Mouse (Mus musculus): ENCODE results near the gene Fam3b. TPM values are rescaled to one million over a fixed set of nuclear protein-coding genes. Genes with fewer than 3 reads are reported as not detected.

Gene Fam3b
- polyA plus RNA-seq, 1 experiment from 2014 or later, result not detected

DNA sequence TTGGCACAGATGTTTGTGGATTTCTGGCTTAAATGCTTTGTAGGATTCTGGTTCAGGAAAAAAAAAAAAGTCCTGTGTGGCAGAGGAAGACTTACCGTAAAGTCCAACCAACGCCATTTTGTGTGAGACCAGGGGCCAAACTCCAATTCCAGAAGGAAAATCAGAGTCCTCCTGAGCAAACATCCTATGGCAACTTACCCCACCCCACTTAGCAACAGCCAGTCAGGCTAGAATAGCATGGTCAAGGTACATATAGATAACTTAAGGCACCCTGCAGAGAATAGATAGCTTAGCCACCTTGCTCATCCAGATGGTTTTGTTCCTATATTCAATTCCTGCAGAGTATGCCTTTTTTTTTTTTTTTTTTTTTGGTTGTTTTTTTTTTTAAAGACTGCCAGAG, 14.6 kb upstream of the Fam3b start:
- Histone ChIP-seq H3K9ac (replicated peaks; ENCODE audit: low read depth, low read length) (no peak overlapping the region), H3K4me2 (replicated peaks; ENCODE audit: low read depth, low read length) (no peak overlapping the region), H3K4me1 (ENCODE audit: control insufficient read depth, insufficient read depth, low read length) (no peaks in the 10 kb centered on the region; the same call in 1 of the 2 replicates), H3K9me3 (ENCODE audit: control insufficient read depth, low read depth, low read length) (no peaks in the 10 kb centered on the region), H3K27me3 (ENCODE audit: control insufficient read depth, insufficient read depth, low read length) (no peaks in the 10 kb centered on the region), H3K36me3 (ENCODE audit: control insufficient read depth, insufficient read depth, low read length) (no peaks in the 10 kb centered on the region), H3K27ac (ENCODE audit: low read length) (no peak overlapping the region), H3K4me3 (ENCODE audit: low read depth, low read length) (no peak overlapping the region)
- WGBS, result 76% methylated on average over 2 of the region's 2 CpGs
- no peak for ATAC-seq (ENCODE audit: insufficient number of reproducible peaks, insufficient read depth, low FRiP score, low read depth)

DNA sequence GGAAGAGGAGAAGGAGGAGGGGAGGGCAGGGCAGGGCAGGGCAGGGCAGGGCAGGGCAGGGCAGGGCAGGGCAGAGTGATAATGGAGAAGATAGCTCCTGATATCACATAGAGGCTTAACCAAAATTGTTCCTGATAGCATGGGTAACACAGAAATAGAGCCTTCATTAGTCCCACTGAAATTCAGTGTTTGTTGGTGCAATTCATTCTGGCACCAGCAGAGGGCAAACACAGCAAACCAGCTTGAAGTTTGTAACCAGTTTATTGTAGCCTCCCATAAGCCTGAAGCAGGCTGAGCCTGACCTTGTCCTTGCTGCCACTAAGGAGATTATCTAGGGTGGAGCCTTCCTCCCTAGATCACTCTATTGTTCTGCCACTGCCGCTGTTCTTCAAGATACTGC, 8.4 kb upstream of the Fam3b start:
- no peak overlapping the region for H3K4me2 ChIP-seq (replicated peaks; ENCODE audit: low read depth, low read length)
- H3K9me3 ChIP-seq (ENCODE audit: control insufficient read depth, low read depth, low read length), result no peaks in the 10 kb centered on the region
- no peak overlapping the region for H3K9ac ChIP-seq (replicated peaks; ENCODE audit: low read depth, low read length)
- WGBS, result 5% methylated on average over 1 of the region's 1 CpGs
- no peak; the same call in 1 of the 2 replicates for ATAC-seq (ENCODE audit: insufficient number of reproducible peaks, insufficient read depth, low FRiP score, low read depth)
- no peak overlapping the region for H3K27ac ChIP-seq (ENCODE audit: low read length)
- no peaks in the 10 kb centered on the region for H3K4me1 ChIP-seq (ENCODE audit: control insufficient read depth, insufficient read depth, low read length)
- H3K36me3 ChIP-seq (ENCODE audit: control insufficient read depth, insufficient read depth, low read length), result no peaks in the 10 kb centered on the region
- H3K4me3 ChIP-seq (ENCODE audit: low read depth, low read length), result no peak overlapping the region
- H3K27me3 ChIP-seq (ENCODE audit: control insufficient read depth, insufficient read depth, low read length), result no peaks in the 10 kb centered on the region

DNA sequence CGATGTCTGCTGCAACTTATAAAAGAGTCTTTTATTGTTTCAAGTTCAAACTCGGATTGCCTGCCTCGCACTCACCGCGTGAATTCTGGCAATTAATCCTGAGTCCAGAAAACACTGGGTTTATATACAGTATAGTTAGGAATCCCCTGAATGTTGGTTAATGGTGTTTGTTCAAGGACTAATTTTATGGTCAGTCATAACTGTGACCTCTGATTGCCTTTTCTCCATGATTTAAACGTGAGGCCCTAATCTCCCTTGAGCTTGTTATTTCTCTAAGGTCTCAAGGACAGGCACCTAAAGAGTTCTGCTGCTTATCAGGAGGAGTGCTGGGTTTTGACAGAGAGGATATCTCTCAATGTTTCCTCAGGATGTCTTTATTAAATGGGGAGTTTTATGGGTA, 7.4 kb upstream of the Fam3b start:
- WGBS, result 66% methylated on average over 6 of the region's 6 CpGs
- Histone ChIP-seq H3K4me1 (ENCODE audit: control insufficient read depth, insufficient read depth, low read length) (no peaks in the 10 kb centered on the region), H3K36me3 (ENCODE audit: control insufficient read depth, insufficient read depth, low read length) (no peaks in the 10 kb centered on the region), H3K27ac (ENCODE audit: low read length) (no peak overlapping the region), H3K4me3 (ENCODE audit: low read depth, low read length) (no peak overlapping the region), H3K9ac (replicated peaks; ENCODE audit: low read depth, low read length) (no peak overlapping the region), H3K4me2 (replicated peaks; ENCODE audit: low read depth, low read length) (no peak overlapping the region), H3K27me3 (ENCODE audit: control insufficient read depth, insufficient read depth, low read length) (no peaks in the 10 kb centered on the region), H3K9me3 (ENCODE audit: control insufficient read depth, low read depth, low read length) (no peaks in the 10 kb centered on the region)
- no peak for ATAC-seq (ENCODE audit: insufficient number of reproducible peaks, insufficient read depth, low FRiP score, low read depth)

DNA sequence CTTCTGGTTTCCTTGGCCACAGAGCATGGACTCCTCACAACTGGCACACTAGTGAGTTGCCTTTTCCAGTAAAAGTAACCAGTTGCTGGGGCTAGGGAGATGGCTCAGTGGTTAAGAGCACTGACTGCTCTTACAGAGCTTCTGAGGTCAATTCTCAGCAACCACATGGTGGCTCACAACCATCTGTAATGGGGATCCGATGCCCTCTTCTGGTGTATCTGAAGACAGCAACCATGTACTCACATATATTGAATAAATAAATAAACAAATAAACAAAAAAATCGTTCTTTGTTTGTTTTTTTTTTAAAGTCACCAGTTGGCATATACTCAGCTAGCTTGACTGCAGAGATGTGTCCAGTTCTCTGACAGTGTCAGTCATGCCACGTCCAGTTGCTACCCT, 1.7 kb upstream of the Fam3b start:
- Histone ChIP-seq H3K27ac (ENCODE audit: low read length) (no peak overlapping the region), H3K9ac (replicated peaks; ENCODE audit: low read depth, low read length) (no peak overlapping the region), H3K4me3 (ENCODE audit: low read depth, low read length) (no peak overlapping the region), H3K9me3 (ENCODE audit: control insufficient read depth, low read depth, low read length) (no peaks in the 10 kb centered on the region), H3K4me1 (ENCODE audit: control insufficient read depth, insufficient read depth, low read length) (no peaks in the 10 kb centered on the region), H3K36me3 (ENCODE audit: control insufficient read depth, insufficient read depth, low read length) (no peaks in the 10 kb centered on the region), H3K4me2 (replicated peaks; ENCODE audit: low read depth, low read length) (no peak overlapping the region), H3K27me3 (ENCODE audit: control insufficient read depth, insufficient read depth, low read length) (no peaks in the 10 kb centered on the region)
- 73% methylated on average over 3 of the region's 3 CpGs for WGBS
- ATAC-seq (ENCODE audit: insufficient number of reproducible peaks, insufficient read depth, low FRiP score, low read depth), result no peak

DNA sequence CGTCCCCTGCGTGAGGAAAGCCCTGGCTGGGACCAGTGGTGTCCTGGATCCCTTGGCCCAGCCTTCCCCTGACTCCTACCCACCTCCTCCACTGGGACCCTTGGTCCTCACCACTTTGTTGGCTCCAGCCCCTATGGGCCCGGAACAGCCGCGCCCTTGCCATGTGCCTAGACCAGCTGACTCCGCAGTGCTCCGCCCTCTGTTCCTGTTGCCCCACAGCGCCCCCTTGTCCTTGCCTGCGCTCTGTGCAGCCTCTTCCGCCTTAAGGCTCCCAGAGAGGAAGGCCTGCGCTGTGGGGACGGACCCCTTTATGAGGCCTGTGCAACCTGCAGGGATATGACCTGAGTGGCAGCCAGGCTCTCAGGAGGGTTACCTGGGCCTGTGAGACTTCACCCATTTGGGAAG, 2.3 kb downstream of the Fam3b start:
- Histone ChIP-seq H3K27me3 (ENCODE audit: control insufficient read depth, insufficient read depth, low read length) (no peaks in the 10 kb centered on the region), H3K36me3 (ENCODE audit: control insufficient read depth, insufficient read depth, low read length) (no peaks in the 10 kb centered on the region), H3K4me1 (ENCODE audit: control insufficient read depth, insufficient read depth, low read length) (no peaks in the 10 kb centered on the region), H3K4me2 (replicated peaks; ENCODE audit: low read depth, low read length) (no peak overlapping the region), H3K9ac (replicated peaks; ENCODE audit: low read depth, low read length) (no peak overlapping the region), H3K27ac (ENCODE audit: low read length) (no peak overlapping the region), H3K9me3 (ENCODE audit: control insufficient read depth, low read depth, low read length) (no peaks in the 10 kb centered on the region), H3K4me3 (ENCODE audit: low read depth, low read length) (no peak overlapping the region)
- 92% methylated on average over 12 of the region's 12 CpGs for WGBS
- peak; percentile 51 for ATAC-seq (ENCODE audit: insufficient number of reproducible peaks, insufficient read depth, low FRiP score, low read depth)

DNA sequence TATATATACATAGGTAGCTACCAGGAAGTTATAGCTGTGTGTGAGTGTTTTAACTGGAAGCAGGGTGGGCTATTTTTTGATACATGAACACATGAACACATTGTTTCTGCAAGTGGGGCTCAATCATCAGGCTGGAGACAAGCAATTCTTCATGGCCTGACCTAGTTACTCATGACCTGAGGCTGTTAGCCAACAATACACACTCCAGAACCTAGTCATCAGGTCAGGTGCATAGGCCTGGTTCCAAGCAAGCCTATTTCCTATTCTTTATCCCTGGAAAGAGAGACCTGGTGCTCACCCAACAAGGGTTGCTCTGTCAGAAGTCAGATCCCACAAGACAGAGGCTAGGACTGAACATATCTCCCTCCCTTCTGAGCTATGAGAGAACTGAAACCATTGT, 3.1 kb downstream of the Fam3b start:
- Histone ChIP-seq H3K27me3 (ENCODE audit: control insufficient read depth, insufficient read depth, low read length) (no peaks in the 10 kb centered on the region), H3K4me3 (ENCODE audit: low read depth, low read length) (no peak overlapping the region), H3K4me1 (ENCODE audit: control insufficient read depth, insufficient read depth, low read length) (no peaks in the 10 kb centered on the region), H3K27ac (ENCODE audit: low read length) (no peak overlapping the region), H3K9ac (replicated peaks; ENCODE audit: low read depth, low read length) (no peak overlapping the region), H3K36me3 (ENCODE audit: control insufficient read depth, insufficient read depth, low read length) (no peaks in the 10 kb centered on the region), H3K4me2 (replicated peaks; ENCODE audit: low read depth, low read length) (no peak overlapping the region), H3K9me3 (ENCODE audit: control insufficient read depth, low read depth, low read length) (no peaks in the 10 kb centered on the region)
- no peak for ATAC-seq (ENCODE audit: insufficient number of reproducible peaks, insufficient read depth, low FRiP score, low read depth)

DNA sequence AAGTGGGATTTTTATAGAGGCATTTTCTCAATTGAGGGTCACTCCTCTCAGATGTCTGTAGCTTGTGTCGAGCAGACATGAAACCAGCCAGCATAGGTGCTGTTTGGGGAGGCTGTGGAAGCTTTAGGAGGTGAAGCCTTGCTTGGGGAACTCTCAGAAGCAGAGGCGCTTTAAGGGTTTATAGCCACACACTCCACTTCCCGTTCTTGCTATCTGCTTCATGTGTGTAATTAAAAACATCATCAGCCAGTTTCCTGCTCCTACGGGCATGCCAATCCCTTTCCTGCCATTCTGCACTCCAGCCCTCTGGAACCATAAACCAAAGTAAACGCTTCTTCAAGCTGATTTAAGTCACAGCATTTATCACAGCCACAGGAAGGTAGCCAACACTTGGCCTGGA, 3.8 kb downstream of the Fam3b start:
- Histone ChIP-seq H3K36me3 (ENCODE audit: control insufficient read depth, insufficient read depth, low read length) (no peaks in the 10 kb centered on the region), H3K4me3 (ENCODE audit: low read depth, low read length) (no peak overlapping the region), H3K4me1 (ENCODE audit: control insufficient read depth, insufficient read depth, low read length) (no peaks in the 10 kb centered on the region), H3K4me2 (replicated peaks; ENCODE audit: low read depth, low read length) (no peak overlapping the region), H3K9me3 (ENCODE audit: control insufficient read depth, low read depth, low read length) (no peaks in the 10 kb centered on the region), H3K27me3 (ENCODE audit: control insufficient read depth, insufficient read depth, low read length) (no peaks in the 10 kb centered on the region), H3K9ac (replicated peaks; ENCODE audit: low read depth, low read length) (no peak overlapping the region), H3K27ac (ENCODE audit: low read length) (no peak overlapping the region)
- WGBS, result 39% methylated on average over 5 of the region's 5 CpGs
- ATAC-seq (ENCODE audit: insufficient number of reproducible peaks, insufficient read depth, low FRiP score, low read depth), result no peak

DNA sequence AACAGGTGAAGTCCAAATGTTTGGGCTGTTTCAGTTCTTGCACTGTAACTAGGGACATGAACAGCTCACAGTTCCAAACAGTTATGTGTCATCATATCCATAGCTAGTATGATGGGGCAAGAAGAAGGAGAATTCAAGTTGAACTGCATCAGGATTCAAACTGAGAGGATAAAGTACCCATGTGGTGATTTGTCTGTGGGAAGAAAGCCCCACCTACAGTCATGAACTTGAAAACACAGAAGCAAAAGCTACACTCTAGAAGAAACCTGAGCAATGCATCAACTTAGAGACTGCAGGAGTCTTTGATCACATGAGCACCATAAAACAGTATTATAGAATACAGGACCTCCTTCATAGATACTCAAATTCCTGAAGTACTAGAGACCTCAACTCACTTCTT, 6.8 kb downstream of the Fam3b start:
- no peak for ATAC-seq (ENCODE audit: insufficient number of reproducible peaks, insufficient read depth, low FRiP score, low read depth)
- H3K27me3 ChIP-seq (ENCODE audit: control insufficient read depth, insufficient read depth, low read length), result no peaks in the 10 kb centered on the region
- H3K4me3 ChIP-seq (ENCODE audit: low read depth, low read length), result no peak overlapping the region
- H3K4me2 ChIP-seq (replicated peaks; ENCODE audit: low read depth, low read length), result no peak overlapping the region
- H3K9me3 ChIP-seq (ENCODE audit: control insufficient read depth, low read depth, low read length), result no peaks in the 10 kb centered on the region
- no peaks in the 10 kb centered on the region for H3K4me1 ChIP-seq (ENCODE audit: control insufficient read depth, insufficient read depth, low read length)
- H3K36me3 ChIP-seq (ENCODE audit: control insufficient read depth, insufficient read depth, low read length), result no peaks in the 10 kb centered on the region
- H3K27ac ChIP-seq (ENCODE audit: low read length), result no peak overlapping the region
- no peak overlapping the region for H3K9ac ChIP-seq (replicated peaks; ENCODE audit: low read depth, low read length)

DNA sequence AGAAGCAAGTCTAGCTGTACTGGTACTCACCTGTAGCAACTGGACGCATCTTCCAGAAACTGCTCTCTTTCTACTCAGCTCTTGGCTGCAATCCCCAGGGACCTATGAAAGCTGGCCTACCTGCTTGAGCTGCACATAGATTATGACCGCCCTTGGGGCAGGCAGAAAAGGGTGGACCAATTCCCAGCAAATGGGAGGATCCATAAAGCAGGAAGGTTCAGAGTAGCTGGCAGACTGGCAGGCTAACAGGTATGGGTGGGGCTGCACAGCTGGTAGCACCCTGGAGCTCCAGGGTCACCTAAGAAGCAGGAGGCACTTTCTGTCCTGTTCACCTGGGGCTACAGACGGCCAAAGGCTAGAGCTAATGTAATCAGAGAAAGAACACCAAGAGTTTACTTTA, 9.8 kb downstream of the Fam3b start:
- H3K4me3 ChIP-seq (ENCODE audit: low read depth, low read length), result no peak overlapping the region
- H3K4me2 ChIP-seq (replicated peaks; ENCODE audit: low read depth, low read length), result no peak overlapping the region
- H3K36me3 ChIP-seq (ENCODE audit: control insufficient read depth, insufficient read depth, low read length), result no peaks in the 10 kb centered on the region
- H3K9me3 ChIP-seq (ENCODE audit: control insufficient read depth, low read depth, low read length), result no peaks in the 10 kb centered on the region
- no peaks in the 10 kb centered on the region for H3K27me3 ChIP-seq (ENCODE audit: control insufficient read depth, insufficient read depth, low read length)
- H3K9ac ChIP-seq (replicated peaks; ENCODE audit: low read depth, low read length), result no peak overlapping the region
- no peak overlapping the region for H3K27ac ChIP-seq (ENCODE audit: low read length)
- WGBS, result 79% methylated on average over 3 of the region's 3 CpGs
- no peak for ATAC-seq (ENCODE audit: insufficient number of reproducible peaks, insufficient read depth, low FRiP score, low read depth)
- H3K4me1 ChIP-seq (ENCODE audit: control insufficient read depth, insufficient read depth, low read length), result no peaks in the 10 kb centered on the region
